Mouse (Mus musculus) hindbrain, postnatal 0 days (tissue): ENCODE results near the gene Il2rb. TPM values are rescaled to one million over a fixed set of nuclear protein-coding genes. Genes with fewer than 3 reads are reported as not detected.

ENCODE experiments used
- ATAC-seq: fragments of 200-750 bp; cut with Nextera tagmentation; 2 replicates; pipeline ENCODE4 v1.8.0; 2017; ENCODE audit warnings: mild to moderate bottlenecking, moderate TSS enrichment, moderate library complexity
- DNase-seq: peaks from one replicate; pipeline ENCODE4 v3.0.0-alpha.2; 2015; ENCODE audit warnings: low spot score
- H3K27ac ChIP-seq: fragments of 300-500 bp; sonication (generic); 2 replicates; pipeline ENCODE4 v1.5.1; 2014; ENCODE audit warnings: mild to moderate bottlenecking
- H3K27me3 ChIP-seq: fragments of 300-500 bp; sonication (generic); 2 replicates; pipeline ENCODE4 v1.6.1; 2014; ENCODE audit warnings: low read length, mixed read lengths; ENCODE audit not compliant: insufficient read depth
- H3K36me3 ChIP-seq: fragments of 300-500 bp; sonication (generic); 2 replicates; pipeline ENCODE4 v1.6.1; 2014; ENCODE audit warnings: low read length, mixed read lengths; ENCODE audit not compliant: insufficient read depth
- H3K4me1 ChIP-seq: fragments of 300-500 bp; sonication (generic); 2 replicates; pipeline ENCODE4 v1.6.1; 2014; ENCODE audit warnings: antibody characterized with exemption, low read length, mixed read lengths; ENCODE audit not compliant: insufficient read depth
- H3K4me2 ChIP-seq: fragments of 300-500 bp; sonication (generic); 2 replicates; pipeline ENCODE4 v1.6.1; 2014; ENCODE audit warnings: low read depth, mild to moderate bottlenecking, low read length, moderate library complexity, mixed read lengths
- H3K4me3 ChIP-seq: fragments of 300-500 bp; sonication (generic); 2 replicates; pipeline ENCODE4 v1.5.1; 2014; ENCODE audit warnings: low read length
- H3K9ac ChIP-seq: fragments of 300-500 bp; sonication (generic); replicated peaks from 2 replicates; pipeline ENCODE4 v1.6.1; 2014; ENCODE audit warnings: mild to moderate bottlenecking, low read length, moderate library complexity, mixed read lengths
- H3K9me3 ChIP-seq: fragments of 300-500 bp; sonication (generic); 2 replicates; pipeline ENCODE4 v1.6.1; 2016; ENCODE audit warnings: low read length, mixed read lengths
- CTCF ChIP-seq: IDR thresholded peaks from 2 replicates; pipeline ENCODE4 v1.5.1; 2016; ENCODE audit warnings: antibody characterized with exemption, control low read depth, low read depth
- WGBS: fragments of 180-500 bp; shearing (Covaris S2); extraction: QIAGEN DNeasy Blood & Tissue Kit; methylation state at CpG from one replicate; pipeline ENCODE4 v1.1.7; 2014; 5-methylcytosine and 5-hydroxymethylcytosine counted together
- polyA plus RNA-seq: library from polyadenylated mRNA; unstranded; fragments of >200 nt; fragmentation: Nextera tagmentation; extraction: Ambion mirVana; gene quantifications from 2 replicates; pipeline ENCODE4 v1.2.1, GENCODE M21; 2015
- total RNA-seq: library from RNA; depleted of rRNA; stranded (reverse); fragments of >200 nt; gene quantifications from 2 replicates; pipeline ENCODE4 v1.2.3, GENCODE M21; 2014

The Il2rb gene
- total and polyA plus RNA-seq, 2 experiments from 2014 or later: 0.10 to 0.58 TPM

GRCm38 (mm10) chr15:78541036-78541435, 46.0 kb upstream of the Il2rb start:
- 67% methylated on average over 3 of the region's 3 CpGs for WGBS

GRCm38 (mm10) chr15:78535723-78536421, 40.8 kb upstream of the Il2rb start:
- DNase-seq: peak; percentile 30
- Histone ChIP-seq H3K27ac (no peak overlapping the region), H3K9ac (peak overlapping the region; percentile 24; the same call in 1 of the 2 replicates)

More at GRCm38 (mm10) chr15:78541036-78541435, 46.0 kb upstream of the Il2rb start:
- DNase-seq: no peak
- TF ChIP-seq CTCF: no peak
- H3K4me3 ChIP-seq: no peak overlapping the region
- H3K4me1 ChIP-seq: peaks cover 9% of the 10 kb centered on the region
- no peak overlapping the region for H3K27ac ChIP-seq
- no peak overlapping the region for H3K9ac ChIP-seq
- H3K36me3 ChIP-seq: no peaks in the 10 kb centered on the region
- H3K27me3 ChIP-seq: no peaks in the 10 kb centered on the region
- no peak overlapping the region for H3K4me2 ChIP-seq
- no peaks in the 10 kb centered on the region for H3K9me3 ChIP-seq
- ATAC-seq: no peak

GRCm38 (mm10) chr15:78533346-78533835, 38.3 kb upstream of the Il2rb start:
- no peak overlapping the region for H3K4me2 ChIP-seq
- H3K4me3 ChIP-seq: no peak overlapping the region
- no peak overlapping the region for H3K9ac ChIP-seq
- no peak for ATAC-seq
- TF ChIP-seq CTCF: no peak
- no peaks in the 10 kb centered on the region for H3K27me3 ChIP-seq
- peak; percentile 44 for DNase-seq
- no peak overlapping the region for H3K27ac ChIP-seq
- no peaks in the 10 kb centered on the region for H3K9me3 ChIP-seq
- 57% methylated on average over 10 of the region's 10 CpGs for WGBS
- peaks cover 20% of the 10 kb centered on the region for H3K4me1 ChIP-seq
- H3K36me3 ChIP-seq: no peaks in the 10 kb centered on the region

More at GRCm38 (mm10) chr15:78535723-78536421, 40.8 kb upstream of the Il2rb start:
- TF ChIP-seq CTCF: no peak
- Histone ChIP-seq H3K9me3 (no peaks in the 10 kb centered on the region), H3K4me1 (0 out of 2 replicates have a peak, but pooled peaks cover 2% of the 10 kb centered on the region), H3K4me2 (no peak overlapping the region), H3K4me3 (no peak overlapping the region), H3K27me3 (no peaks in the 10 kb centered on the region), H3K36me3 (no peaks in the 10 kb centered on the region)
- no peak for ATAC-seq
- 34% methylated on average over 10 of the region's 10 CpGs for WGBS

GRCm38 (mm10) chr15:78532566-78533345, 37.7 kb upstream of the Il2rb start:
- ATAC-seq (no peak), DNase-seq (no peak)
- WGBS: 74% methylated on average over 10 of the region's 10 CpGs
- Histone ChIP-seq H3K4me2 (no peak overlapping the region), H3K27ac (no peak overlapping the region), H3K36me3 (no peaks in the 10 kb centered on the region), H3K4me3 (no peak overlapping the region), H3K4me1 (peaks cover 20% of the 10 kb centered on the region), H3K9ac (no peak overlapping the region), H3K9me3 (no peaks in the 10 kb centered on the region), H3K27me3 (no peaks in the 10 kb centered on the region)
- TF ChIP-seq CTCF: no peak

GRCm38 (mm10) chr15:78531901-78532469, 36.9 kb upstream of the Il2rb start:
- peaks cover 20% of the 10 kb centered on the region for H3K4me1 ChIP-seq
- ATAC-seq: peak; percentile 93
- H3K36me3 ChIP-seq: no peaks in the 10 kb centered on the region
- H3K27me3 ChIP-seq: no peaks in the 10 kb centered on the region
- no peaks in the 10 kb centered on the region for H3K9me3 ChIP-seq
- DNase-seq: peak; percentile 99
- peak overlapping the region; percentile 72 for H3K27ac ChIP-seq
- H3K9ac ChIP-seq: peak overlapping the region; percentile 28; the same call in 1 of the 2 replicates
- peak; percentile 94 for TF ChIP-seq CTCF
- peak overlapping the region; percentile 18 for H3K4me3 ChIP-seq
- under 1% methylated on average over 25 of the region's 25 CpGs for WGBS
- H3K4me2 ChIP-seq: peak overlapping the region; percentile 54

GRCm38 (mm10) chr15:78531451-78531720, 36.3 kb upstream of the Il2rb start:
- Histone ChIP-seq H3K9me3 (no peaks in the 10 kb centered on the region), H3K27me3 (no peaks in the 10 kb centered on the region), H3K27ac (peak overlapping the region; percentile 72), H3K9ac (peak overlapping the region; percentile 28; the same call in 1 of the 2 replicates), H3K4me2 (peak overlapping the region; percentile 54), H3K4me3 (no peak overlapping the region), H3K4me1 (peaks cover 20% of the 10 kb centered on the region), H3K36me3 (no peaks in the 10 kb centered on the region)
- no peak for ATAC-seq
- DNase-seq: no peak
- no peak for TF ChIP-seq CTCF
- WGBS: 81% methylated on average over 4 of the region's 4 CpGs
